Mouse (Mus musculus) adipocyte (in vitro differentiated cells): ENCODE results near the gene Hbb-y.
"Not testable (repeated sequence)": the region's sequence is repeated elsewhere in the genome, so short reads cannot be mapped to it uniquely, and the experiment has no call there.

Experiments used
- DNase-seq: peaks from one replicate; pipeline ENCODE4 v3.0.0-alpha.2; 2016; ENCODE audit warnings: low spot score

The Hbb-y gene

DNA sequence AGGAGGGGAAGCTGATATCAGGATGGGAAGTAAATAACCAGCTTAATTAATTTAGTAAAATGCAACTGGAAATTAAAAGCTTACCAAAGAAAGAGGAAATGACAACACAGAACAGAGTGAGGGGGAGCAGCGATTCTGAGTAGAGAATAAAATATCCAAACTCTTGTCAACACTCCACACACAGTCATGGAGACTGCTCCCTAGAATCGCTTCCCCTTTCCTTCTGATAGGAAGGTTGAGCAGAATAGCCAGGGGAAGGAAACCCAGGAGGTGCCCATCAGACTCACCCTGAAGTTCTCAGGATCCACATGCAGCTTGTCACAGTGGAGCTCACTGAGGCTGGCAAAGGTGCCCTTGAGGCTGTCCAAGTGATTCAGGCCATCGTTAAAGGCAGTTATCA, 39.9 kb downstream of the Hbb-y start:
- not testable (repeated sequence) for DNase-seq

GRCm38 (mm10) chr7:103812174-103812573, 40.8 kb downstream of the Hbb-y start:
- DNase-seq, result no peak

- DNase-seq, result no peak
These were observed 41.7 kb downstream of the Hbb-y start for GRCm38 (mm10) chr7:103811223-103811845.

DNA sequence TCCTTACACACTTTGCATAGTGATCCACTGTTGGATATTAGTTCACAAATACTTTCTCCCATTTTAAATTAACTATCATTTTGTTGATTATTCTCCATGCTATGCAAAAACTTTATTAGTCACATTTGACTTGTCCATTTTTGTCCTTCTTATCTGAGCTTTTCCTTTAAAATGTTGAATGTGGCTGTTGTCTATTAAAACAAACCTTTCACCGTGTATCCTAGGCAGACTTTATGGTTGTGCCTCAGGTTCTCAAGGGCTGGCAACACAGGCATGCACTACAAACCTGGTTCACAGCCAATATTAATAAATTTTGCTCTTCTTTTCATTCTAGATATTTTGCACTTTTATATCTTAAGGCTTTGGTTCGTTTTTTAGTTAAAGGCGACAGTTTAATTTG, 42.3 kb downstream of the Hbb-y start:
- DNase-seq, result no peak

- no peak for DNase-seq
These were observed 42.7 kb downstream of the Hbb-y start for GRCm38 (mm10) chr7:103810296-103810695.

GRCm38 (mm10) chr7:103809801-103810155, 43.2 kb downstream of the Hbb-y start:
- DNase-seq, result no peak

DNA sequence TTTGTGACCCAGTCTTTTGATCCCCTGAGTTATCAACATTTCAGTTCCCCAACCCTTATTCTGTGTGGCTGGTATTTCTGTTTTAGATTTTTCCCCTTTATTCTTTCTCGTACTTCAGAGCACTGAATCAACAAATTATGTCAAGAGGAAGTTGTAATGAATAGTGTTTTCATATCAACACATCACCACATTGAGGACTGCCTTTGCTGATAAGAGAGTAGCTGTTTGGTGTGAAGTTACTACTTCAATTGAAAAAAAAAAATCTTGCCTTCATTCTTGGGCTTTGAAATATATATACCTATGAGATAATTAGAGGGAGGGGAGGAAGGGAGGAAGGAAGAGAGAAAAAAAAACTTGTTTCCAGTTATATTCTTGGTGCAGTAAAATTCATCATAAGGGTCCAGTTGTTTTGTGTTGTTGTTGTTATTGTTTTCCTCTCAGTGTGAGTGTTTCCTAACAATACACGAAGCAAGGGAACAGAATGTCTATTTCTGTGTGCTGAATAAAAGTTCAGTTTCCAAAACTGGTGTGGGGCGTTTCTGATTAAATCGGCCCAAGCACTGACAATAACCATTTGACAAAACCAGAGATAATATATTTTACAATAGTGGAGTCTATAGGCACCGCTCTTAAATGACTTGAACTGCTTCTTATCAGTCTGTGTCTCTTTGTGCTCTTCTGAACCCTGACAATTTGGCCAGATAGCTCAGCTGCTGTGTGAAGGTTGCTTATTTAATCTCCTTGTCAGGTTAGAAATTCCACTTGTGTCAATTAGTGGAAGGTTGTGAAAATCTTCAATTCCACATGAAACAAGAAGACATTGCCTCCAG, 43.8 kb downstream of the Hbb-y start:
- DNase-seq, result no peak

DNA sequence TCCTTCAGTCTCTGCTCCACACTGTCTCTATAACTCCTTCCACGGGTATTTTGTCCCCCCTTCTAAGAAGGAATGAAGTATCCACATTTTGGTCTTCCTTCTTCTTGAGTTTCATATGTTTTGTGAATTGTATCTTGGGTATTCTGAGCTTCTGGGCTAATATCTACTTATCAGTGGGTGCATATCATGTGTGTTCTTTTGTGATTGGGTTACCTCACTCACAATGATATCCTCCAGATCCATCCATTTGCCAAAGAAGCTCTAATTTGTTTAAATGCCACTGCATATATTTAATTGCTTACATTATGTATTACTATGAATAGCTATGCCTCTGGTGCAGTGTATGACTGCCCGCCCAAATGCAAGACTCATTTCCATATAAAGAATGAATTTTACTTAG, 44.9 kb downstream of the Hbb-y start:
- not testable (repeated sequence) for DNase-seq

GRCm38 (mm10) chr7:103806856-103807255, 46.2 kb downstream of the Hbb-y start:
- DNase-seq, result no peak
